Mouse (Mus musculus): Measurements from ENCODE around the gene Gm16181. TPM values are rescaled to one million over a fixed set of nuclear protein-coding genes. Genes with fewer than 3 reads are reported as not detected.

Gm16181 gene
- polyA plus RNA-seq (2012; rRNA removed): 1.2 TPM in 1 of 2 replicates, not detected in the other

DNA sequence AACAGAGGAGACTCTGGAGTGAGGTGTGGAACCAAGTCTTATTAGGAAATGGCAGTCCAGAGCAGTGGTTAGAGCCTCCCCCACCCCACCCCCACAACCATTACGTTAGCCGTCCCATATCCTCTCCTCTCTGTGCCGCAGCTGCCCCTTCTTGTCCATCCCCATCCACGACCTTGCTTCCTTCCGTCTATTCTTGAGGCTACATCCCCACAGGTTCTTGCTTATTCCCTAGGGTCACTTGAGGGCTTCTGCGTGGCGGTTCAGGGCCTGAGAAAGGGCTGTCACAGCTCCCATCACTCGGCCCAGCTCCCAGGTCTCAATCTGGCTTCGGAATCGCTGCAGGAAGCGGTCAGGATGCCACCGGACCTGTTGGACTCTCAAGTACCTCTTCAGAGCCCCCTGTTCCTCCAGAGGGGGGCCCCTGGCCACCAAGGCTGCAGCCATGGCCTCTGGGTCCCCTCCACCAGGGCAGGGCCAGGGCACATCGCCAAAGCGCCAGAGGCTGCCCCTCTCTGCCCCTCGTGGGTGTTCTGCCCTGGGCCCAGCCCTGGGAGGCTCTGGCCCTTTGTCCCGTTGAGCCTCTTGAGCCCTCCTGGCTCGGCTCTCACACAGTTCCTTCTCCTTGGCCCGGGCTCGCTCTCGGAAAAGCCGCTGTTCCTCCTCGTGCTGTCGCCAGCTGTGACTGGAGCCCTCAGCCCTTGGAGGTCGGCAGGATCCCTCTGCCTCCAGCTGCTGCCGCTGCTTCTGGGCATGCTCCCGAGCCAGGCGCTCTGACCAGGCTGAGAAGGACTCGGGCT, at the start of gene Gm16181:
Gm16181 (plus strand) TSS at position 679 of the 797 bp plus-strand sequence.
- WGBS: 41% methylated on average over 28 of the region's 28 CpGs
- no peak for DNase-seq
- H3K4me3 ChIP-seq (replicated peaks; ENCODE audit: extremely low read depth, low read depth, low read length): no peak within 1 kb of the TSS
- H3K4me1 ChIP-seq (ENCODE audit: control insufficient read depth, insufficient read depth, low read length): peaks cover 20% of the 10 kb centered on the region
- TF ChIP-seq POLR2A (IDR thresholded peaks at IDR 0.05; ENCODE audit: borderline replicate concordance, extremely low read depth, low read depth, low read length) (no peak), CTCF (IDR thresholded peaks at IDR 0.05; ENCODE audit: insufficient read depth, low read length) (no peak)

DNA sequence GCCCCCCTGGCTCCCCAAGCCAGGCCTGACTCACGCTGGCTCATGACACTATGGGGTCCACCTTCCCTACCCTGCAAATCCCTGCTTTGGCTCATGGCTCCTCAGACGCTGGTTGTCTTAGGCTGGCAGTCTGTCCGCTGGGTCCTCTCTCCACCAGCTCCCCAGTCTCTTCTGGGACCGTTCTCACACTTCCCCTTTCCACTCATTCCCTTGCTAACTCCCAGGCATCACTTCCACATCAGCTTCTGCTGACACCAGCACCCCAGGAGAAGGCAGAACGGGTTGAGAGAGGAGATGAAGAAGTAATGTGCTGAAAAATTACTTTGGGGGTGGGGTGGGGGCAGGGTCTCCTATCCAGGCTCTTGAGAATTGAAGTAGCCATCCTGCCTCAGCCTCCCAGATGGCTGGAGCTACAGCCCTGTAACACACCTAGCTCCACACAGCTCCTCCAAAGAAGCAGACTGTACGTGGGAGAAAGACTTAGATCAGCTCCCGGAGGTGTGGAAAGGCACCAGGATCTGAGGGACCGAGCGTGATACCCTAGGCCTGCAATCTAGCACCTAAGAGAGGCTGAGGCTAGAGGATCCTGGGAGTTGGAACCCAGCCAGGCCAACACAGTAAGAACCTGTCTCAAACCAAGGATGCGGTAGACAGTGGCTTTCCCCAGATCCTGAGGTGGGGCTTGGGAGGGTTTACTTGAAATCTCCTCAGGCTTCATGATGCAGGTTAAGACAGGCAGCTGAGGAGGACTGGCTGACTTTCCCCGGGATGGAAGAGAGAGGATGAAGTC, 48.0 kb upstream of the Gm16181 start:
- 62% methylated on average over 11 of the region's 11 CpGs for WGBS
- TF ChIP-seq POLR2A (IDR thresholded peaks at IDR 0.05; ENCODE audit: borderline replicate concordance, extremely low read depth, low read depth, low read length) (no peak), CTCF (IDR thresholded peaks at IDR 0.05; ENCODE audit: insufficient read depth, low read length) (no peak)
- no peak overlapping the region for H3K4me3 ChIP-seq (replicated peaks; ENCODE audit: extremely low read depth, low read depth, low read length)
- peaks cover 3% of the 10 kb centered on the region; the same call in 1 of the 2 replicates for H3K4me1 ChIP-seq (ENCODE audit: control insufficient read depth, insufficient read depth, low read length)
- no peak for DNase-seq

DNA sequence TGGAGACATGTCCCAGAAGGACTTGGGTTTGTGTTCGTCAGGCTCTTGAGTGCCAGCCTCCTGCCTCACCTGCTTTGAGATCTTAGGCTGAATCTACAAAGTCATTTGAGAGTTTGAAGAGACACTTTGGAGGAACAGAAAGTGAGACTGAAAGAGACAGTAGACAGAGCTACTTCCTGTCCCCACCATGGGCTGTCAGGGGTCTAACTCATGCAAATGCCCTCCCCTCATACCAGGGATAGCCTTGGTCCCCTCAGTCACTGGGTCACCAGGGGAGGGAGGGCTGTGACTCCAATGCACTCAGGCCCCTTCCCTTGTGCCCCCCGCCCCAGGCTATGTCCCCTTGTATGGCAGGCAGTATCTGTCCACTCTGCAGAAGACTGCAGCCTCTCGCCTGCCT, 47.3 kb upstream of the Gm16181 start:
- no peak for TF ChIP-seq POLR2A (IDR thresholded peaks at IDR 0.05; ENCODE audit: borderline replicate concordance, extremely low read depth, low read depth, low read length)
- TF ChIP-seq CTCF (IDR thresholded peaks at IDR 0.05; ENCODE audit: insufficient read depth, low read length): no peak
- no peak for DNase-seq
- H3K4me1 ChIP-seq (ENCODE audit: control insufficient read depth, insufficient read depth, low read length): peaks cover 3% of the 10 kb centered on the region; the same call in 1 of the 2 replicates
- 78% methylated on average over 3 of the region's 3 CpGs for WGBS
- H3K4me3 ChIP-seq (replicated peaks; ENCODE audit: extremely low read depth, low read depth, low read length): no peak overlapping the region

DNA sequence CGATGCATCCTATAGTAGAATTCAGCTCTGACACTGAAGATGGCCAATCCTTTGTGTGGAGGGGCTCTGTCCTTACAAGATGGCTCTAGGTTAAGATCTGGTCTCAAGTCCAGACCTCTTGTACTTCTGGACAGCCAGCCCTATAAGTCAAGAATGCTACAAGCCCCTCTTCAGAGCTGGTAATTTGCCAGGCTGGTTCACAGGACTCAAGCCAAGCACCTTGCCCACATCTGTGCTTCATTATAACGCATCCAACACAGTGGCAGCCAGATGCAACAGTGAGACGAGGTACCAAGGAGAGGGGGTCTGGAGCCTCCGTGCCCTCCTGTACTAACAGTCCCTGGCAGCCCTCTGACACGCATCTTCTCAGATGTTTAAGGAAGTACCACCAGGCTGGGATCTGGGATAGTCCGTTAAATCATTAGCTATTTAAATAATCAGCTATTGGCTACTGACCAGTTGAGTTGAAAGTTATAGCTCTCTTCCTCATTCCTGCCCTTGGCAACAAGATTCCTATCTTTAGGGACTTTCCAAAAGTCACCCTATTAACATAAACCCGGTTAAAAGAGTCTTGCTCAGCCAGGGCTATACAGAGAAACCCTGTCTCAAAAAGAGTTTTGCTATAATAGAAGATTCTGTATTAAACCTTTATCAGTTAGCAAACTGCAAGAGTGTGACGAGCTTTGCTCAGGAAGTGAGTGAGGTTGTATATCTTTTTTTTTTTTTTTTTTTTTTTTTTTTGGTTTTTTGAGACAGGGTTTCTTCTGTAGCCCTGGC, 46.2 kb upstream of the Gm16181 start:
- TF ChIP-seq POLR2A (IDR thresholded peaks at IDR 0.05; ENCODE audit: borderline replicate concordance, extremely low read depth, low read depth, low read length) (no peak), CTCF (IDR thresholded peaks at IDR 0.05; ENCODE audit: insufficient read depth, low read length) (no peak)
- DNase-seq: no peak
- Histone ChIP-seq H3K4me3 (replicated peaks; ENCODE audit: extremely low read depth, low read depth, low read length) (no peak overlapping the region), H3K4me1 (ENCODE audit: control insufficient read depth, insufficient read depth, low read length) (peaks cover 3% of the 10 kb centered on the region; the same call in 1 of the 2 replicates)
- WGBS: 46% methylated on average over 8 of the region's 8 CpGs

DNA sequence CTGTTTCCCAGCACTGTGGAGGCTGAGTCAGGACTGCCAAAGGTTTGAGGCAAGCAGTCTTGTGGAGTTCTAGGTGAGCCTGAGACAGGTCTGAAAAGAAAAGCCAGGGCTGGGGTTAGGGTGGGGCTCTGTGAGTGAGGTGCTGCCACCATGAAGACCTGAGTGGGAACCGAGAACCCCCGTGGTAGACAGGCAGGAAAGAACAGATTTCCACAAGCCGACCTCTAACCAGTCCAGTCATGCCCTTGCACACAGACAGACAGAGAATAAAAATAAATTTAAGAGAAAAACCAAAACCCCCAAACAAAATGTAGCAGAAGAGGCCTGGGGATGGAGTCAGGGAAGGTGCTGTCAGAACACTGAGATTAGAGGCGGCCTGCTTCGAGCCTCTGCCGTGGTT, 45.3 kb upstream of the Gm16181 start:
- Histone ChIP-seq H3K4me3 (replicated peaks; ENCODE audit: extremely low read depth, low read depth, low read length) (no peak overlapping the region), H3K4me1 (ENCODE audit: control insufficient read depth, insufficient read depth, low read length) (peaks cover 3% of the 10 kb centered on the region; the same call in 1 of the 2 replicates)
- DNase-seq: no peak
- 76% methylated on average over 6 of the region's 6 CpGs for WGBS
- TF ChIP-seq POLR2A (IDR thresholded peaks at IDR 0.05; ENCODE audit: borderline replicate concordance, extremely low read depth, low read depth, low read length) (no peak), CTCF (IDR thresholded peaks at IDR 0.05; ENCODE audit: insufficient read depth, low read length) (no peak)

DNA sequence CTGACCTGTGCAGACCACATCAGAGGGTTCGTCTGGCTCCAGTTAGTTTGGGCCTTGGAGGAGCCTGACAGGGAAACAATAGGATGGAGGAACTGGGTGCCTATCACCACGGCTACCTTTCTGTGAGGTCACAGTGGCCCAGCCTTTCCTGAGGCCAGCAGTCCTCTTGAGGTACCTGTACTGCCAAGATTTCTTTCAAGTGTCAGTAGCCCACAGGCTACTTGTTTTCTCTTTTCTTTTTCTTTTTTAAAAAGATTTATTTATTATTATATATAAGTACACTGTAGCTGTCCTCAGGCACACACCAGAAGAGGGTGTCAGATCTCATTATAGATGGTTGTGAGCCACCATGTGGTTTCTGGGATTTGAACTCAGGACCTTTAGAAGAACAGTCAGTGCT, 44.7 kb upstream of the Gm16181 start, which contains the start of gene Aif1:
Aif1 (minus strand) TSS at position 101 of the 400 bp plus-strand sequence.
- DNase-seq: no peak
- H3K4me1 ChIP-seq (ENCODE audit: control insufficient read depth, insufficient read depth, low read length): peaks cover 3% of the 10 kb centered on the region; the same call in 1 of the 2 replicates
- H3K4me3 ChIP-seq (replicated peaks; ENCODE audit: extremely low read depth, low read depth, low read length): no peak within 1 kb of the TSS
- WGBS: 60% methylated on average over 2 of the region's 2 CpGs
- TF ChIP-seq POLR2A (IDR thresholded peaks at IDR 0.05; ENCODE audit: borderline replicate concordance, extremely low read depth, low read depth, low read length): no peak
- no peak for TF ChIP-seq CTCF (IDR thresholded peaks at IDR 0.05; ENCODE audit: insufficient read depth, low read length)

DNA sequence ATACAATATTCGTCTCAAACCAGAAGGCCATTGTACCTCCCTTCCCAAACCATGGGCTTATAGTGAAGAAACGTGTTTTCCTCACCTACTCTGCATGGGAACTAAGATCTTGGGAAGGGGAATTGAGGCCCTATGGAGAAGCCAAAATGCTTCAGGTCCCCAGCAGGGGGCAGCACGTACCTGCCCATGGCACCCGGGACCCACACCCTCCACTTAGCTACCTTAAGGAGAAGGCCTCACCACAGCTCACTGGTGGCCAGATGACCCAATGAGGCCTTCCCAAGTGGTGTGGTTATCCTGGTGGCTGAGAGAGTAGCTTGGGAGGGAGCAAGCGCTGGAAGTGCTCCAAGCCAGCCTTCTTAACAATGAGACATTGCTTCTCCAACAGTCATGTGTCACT, 42.1 kb upstream of the Gm16181 start:
- H3K4me3 ChIP-seq (replicated peaks; ENCODE audit: extremely low read depth, low read depth, low read length): no peak overlapping the region
- 10% methylated on average over 5 of the region's 5 CpGs for WGBS
- DNase-seq: peak; percentile 80
- H3K4me1 ChIP-seq (ENCODE audit: control insufficient read depth, insufficient read depth, low read length): peaks cover 3% of the 10 kb centered on the region; the same call in 1 of the 2 replicates
- TF ChIP-seq POLR2A (IDR thresholded peaks at IDR 0.05; ENCODE audit: borderline replicate concordance, extremely low read depth, low read depth, low read length) (no peak), CTCF (IDR thresholded peaks at IDR 0.05; ENCODE audit: insufficient read depth, low read length) (peak; percentile 90)

DNA sequence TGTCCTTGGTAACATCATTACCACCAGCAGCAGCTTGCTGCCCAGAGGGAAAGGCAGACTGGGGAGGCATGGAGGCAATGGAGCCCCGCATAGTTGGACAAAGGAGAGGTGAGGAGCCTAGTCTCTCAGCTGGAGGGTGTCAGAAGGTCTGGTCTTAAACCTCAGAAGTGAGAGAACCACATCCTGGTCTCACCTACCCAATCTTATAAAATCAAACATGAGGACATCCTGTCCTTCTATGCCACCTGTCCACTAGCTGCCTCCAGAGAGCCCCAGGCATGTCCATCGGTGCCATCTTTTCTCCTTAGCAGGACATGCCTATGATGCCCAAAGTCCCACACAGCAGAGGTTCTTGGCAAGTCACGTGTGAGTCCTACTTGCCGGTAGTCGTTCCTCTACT, 40.5 kb upstream of the Gm16181 start:
- no peak for DNase-seq
- WGBS: 75% methylated on average over 5 of the region's 5 CpGs
- no peaks in the 10 kb centered on the region for H3K4me1 ChIP-seq (ENCODE audit: control insufficient read depth, insufficient read depth, low read length)
- TF ChIP-seq CTCF (IDR thresholded peaks at IDR 0.05; ENCODE audit: insufficient read depth, low read length): no peak
- no peak for TF ChIP-seq POLR2A (IDR thresholded peaks at IDR 0.05; ENCODE audit: borderline replicate concordance, extremely low read depth, low read depth, low read length)
- H3K4me3 ChIP-seq (replicated peaks; ENCODE audit: extremely low read depth, low read depth, low read length): no peak overlapping the region

All from lung, adult 2 months (tissue).